Mouse (Mus musculus): ENCODE data around the gene Foxn2.

DNA sequence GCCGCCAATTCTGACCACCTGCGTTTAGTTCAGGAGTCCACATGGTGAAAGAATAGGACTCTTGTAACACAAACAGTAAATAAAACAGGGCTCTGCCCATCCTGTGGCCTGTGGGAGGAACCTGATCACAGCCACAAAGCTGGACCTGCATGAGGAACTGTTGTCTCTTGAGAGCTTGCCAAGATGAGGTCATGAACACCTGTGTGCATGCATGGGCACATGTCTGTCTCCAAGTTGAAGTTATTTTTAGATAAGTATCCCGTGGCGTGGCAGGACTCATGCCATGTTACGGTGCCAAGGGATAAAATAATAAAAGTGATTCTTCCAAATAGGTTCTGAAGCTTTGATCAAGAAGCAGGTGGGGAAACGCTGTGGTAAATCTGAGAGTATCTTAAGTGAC lies 19.3 kb upstream of the Foxn2 start:
- TF ChIP-seq POLR2A (IDR thresholded peaks at IDR 0.05; ENCODE audit: low read depth, low read length): no peak
- no peak for TF ChIP-seq CTCF (conservative IDR thresholded peaks at IDR 0.05; ENCODE audit: insufficient read depth, insufficient read length, low read depth, low read length)
